Mouse (Mus musculus) liver, adult (tissue): ENCODE measurements around the gene Trappc3l.
A peak's percentile ranks its signal among the peaks of the same experiment; 100 is the strongest.

Experiments used
- GATA4 ChIP-seq: IDR thresholded peaks from 2 replicates; pipeline ENCODE4 v1.6.1; 2014; ENCODE audit warnings: mild to moderate bottlenecking, low read length; ENCODE audit not compliant: insufficient replicate concordance

Gene Trappc3l

GRCm38 (mm10) chr10:34037401-34037800, at the start of gene Trappc3l:
Gene Trappc3l, plus strand, starts transcription at chr10:34037597.
- no peak for TF ChIP-seq GATA4

GRCm38 (mm10) chr10:33998397-33998796, 39.0 kb upstream of the Trappc3l start:
- no peak for TF ChIP-seq GATA4

- no peak for TF ChIP-seq GATA4
Observed at GRCm38 (mm10) chr10:34012581-34012980, 24.8 kb upstream of the Trappc3l start.

- no peak for TF ChIP-seq GATA4
Observed at GRCm38 (mm10) chr10:34013241-34013640, 24.2 kb upstream of the Trappc3l start.

GRCm38 (mm10) chr10:34018746-34019301, 18.6 kb upstream of the Trappc3l start:
- TF ChIP-seq GATA4 = no peak

- peak; percentile 65; the same call in 1 of the 2 replicates for TF ChIP-seq GATA4
Observed at GRCm38 (mm10) chr10:34019302-34020075, 17.9 kb upstream of the Trappc3l start, which contains the start of gene Rwdd1. Gene Rwdd1, minus strand, starts transcription at chr10:34019624.

- TF ChIP-seq GATA4 = no peak
Observed at GRCm38 (mm10) chr10:34030322-34030721, 7.1 kb upstream of the Trappc3l start.

- TF ChIP-seq GATA4 = no peak
Observed at GRCm38 (mm10) chr10:34033630-34034305, 3.6 kb upstream of the Trappc3l start.

- TF ChIP-seq GATA4 = no peak
Observed at GRCm38 (mm10) chr10:34036587-34036986, 810 bp upstream of the Trappc3l start.

GRCm38 (mm10) chr10:34044210-34044609, 6.8 kb downstream of the Trappc3l start, which contains the start of gene Calhm4:
Gene Calhm4, minus strand, starts transcription at chr10:34044310.
- no peak for TF ChIP-seq GATA4

- TF ChIP-seq GATA4 = no peak
Observed at GRCm38 (mm10) chr10:34053987-34054386, 16.6 kb downstream of the Trappc3l start.

- no peak for TF ChIP-seq GATA4
Observed at GRCm38 (mm10) chr10:34066591-34066990, 29.2 kb downstream of the Trappc3l start.

- TF ChIP-seq GATA4 = no peak
Observed at GRCm38 (mm10) chr10:34069606-34070005, 32.2 kb downstream of the Trappc3l start.

- TF ChIP-seq GATA4 = no peak
Observed at GRCm38 (mm10) chr10:34070999-34071492, 33.6 kb downstream of the Trappc3l start.

GRCm38 (mm10) chr10:34071650-34072049, 34.3 kb downstream of the Trappc3l start:
- no peak for TF ChIP-seq GATA4
